Mouse (Mus musculus) bone marrow, adult 2 months (tissue): ENCODE data around the gene Svopl. TPM values are rescaled to one million over a fixed set of nuclear protein-coding genes. Genes with fewer than 3 reads are reported as not detected.

ENCODE experiments used
- H3K27ac ChIP-seq: fragments of 200-500 bp; 2 replicates; pipeline ENCODE4 v1.5.1; 2012; ENCODE audit warnings: low read depth, mild to moderate bottlenecking, control low read depth, inconsistent platforms, low read length; ENCODE audit not compliant: control insufficient read depth, poor library complexity, insufficient read depth
- H3K4me1 ChIP-seq: fragments of 200-500 bp; 2 replicates; pipeline ENCODE4 v1.6.1; 2011; ENCODE audit warnings: low read length; ENCODE audit not compliant: control insufficient read depth, insufficient read depth
- H3K4me3 ChIP-seq: fragments of 200-500 bp; replicated peaks from 2 replicates; pipeline ENCODE3; 2011; ENCODE audit warnings: mild to moderate bottlenecking, low read depth, low read length, control low read depth; ENCODE audit not compliant: control insufficient read depth
- CTCF ChIP-seq: fragments of 200-500 bp; IDR thresholded peaks from 2 replicates; pipeline ENCODE4 v1.5.1; 2011; ENCODE audit warnings: low read length, control low read depth; ENCODE audit not compliant: control insufficient read depth, insufficient read depth
- POLR2A ChIP-seq: fragments of 200-500 bp; IDR thresholded peaks from 2 replicates; pipeline ENCODE4 v1.6.1; 2011; ENCODE audit warnings: low read depth, mild to moderate bottlenecking, control low read depth, low read length, borderline replicate concordance; ENCODE audit not compliant: control insufficient read depth
- WGBS: fragments of 180-500 bp; shearing (Covaris S2); methylation state at CpG from one replicate; pipeline ENCODE4 v1.1.7; 2018; 5-methylcytosine and 5-hydroxymethylcytosine counted together
- polyA plus RNA-seq: library from polyadenylated mRNA; stranded (reverse); fragments of >200 nt; gene quantifications from 2 replicates; pipeline ENCODE4 v1.2.4, GENCODE M21; 2011; ENCODE audit warnings: low replicate concordance; ENCODE audit not compliant: missing spikeins, insufficient read depth, insufficient read length

Gene Svopl
- polyA plus RNA-seq, 1 experiment, result not detected

DNA sequence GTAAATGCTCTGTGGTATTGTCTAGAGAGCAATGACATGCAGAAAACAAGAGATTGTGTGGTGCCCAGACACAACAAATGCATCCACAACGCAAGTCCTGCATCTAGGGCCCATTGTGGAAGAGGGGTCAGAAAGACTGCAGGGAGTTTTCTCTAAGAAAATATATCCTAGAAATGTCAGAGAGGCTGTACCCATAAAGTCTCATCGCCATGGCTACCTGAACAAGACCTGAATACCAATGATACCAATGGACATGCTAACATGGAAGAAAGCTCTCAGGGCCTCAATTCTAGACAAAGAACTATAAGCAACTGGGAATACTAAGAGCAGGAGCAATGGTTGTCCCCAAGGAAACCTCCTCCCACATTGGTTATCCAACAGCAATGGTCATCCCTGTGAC, 34.0 kb downstream of the Svopl start:
- no peaks in the 10 kb centered on the region for H3K4me1 ChIP-seq
- WGBS, result 81% methylated on average over 2 of the region's 2 CpGs
- TF ChIP-seq POLR2A (no peak), CTCF (no peak)

DNA sequence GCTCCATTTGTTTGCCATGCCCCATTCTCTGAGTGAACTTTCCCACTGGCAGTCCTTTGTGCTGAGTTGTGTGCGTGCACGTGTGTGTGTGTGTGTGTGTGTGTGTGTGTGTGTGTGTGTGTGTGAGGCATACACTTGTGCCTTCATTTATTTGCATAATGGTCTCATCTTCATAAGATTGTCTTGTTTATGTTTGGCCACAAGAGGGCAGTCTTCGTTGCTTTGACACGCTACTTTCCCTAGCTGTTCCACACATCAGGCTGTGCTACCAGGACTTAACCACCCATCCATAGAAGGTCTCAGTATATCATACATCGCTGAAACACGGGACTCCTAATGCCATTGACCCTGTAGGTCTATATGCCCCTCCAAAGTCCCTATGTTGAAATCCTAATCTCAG, 39.3 kb downstream of the Svopl start:
- Histone ChIP-seq H3K4me3 (no peak overlapping the region), H3K27ac (no peak overlapping the region), H3K4me1 (no peaks in the 10 kb centered on the region)
- WGBS, result 10% methylated on average over 6 of the region's 6 CpGs
- peak; percentile 59 for TF ChIP-seq CTCF
- no peak for TF ChIP-seq POLR2A

More for the DNA sequence above, 34.0 kb downstream of the Svopl start:
- Histone ChIP-seq H3K4me3 (no peak overlapping the region), H3K27ac (no peak overlapping the region)

DNA sequence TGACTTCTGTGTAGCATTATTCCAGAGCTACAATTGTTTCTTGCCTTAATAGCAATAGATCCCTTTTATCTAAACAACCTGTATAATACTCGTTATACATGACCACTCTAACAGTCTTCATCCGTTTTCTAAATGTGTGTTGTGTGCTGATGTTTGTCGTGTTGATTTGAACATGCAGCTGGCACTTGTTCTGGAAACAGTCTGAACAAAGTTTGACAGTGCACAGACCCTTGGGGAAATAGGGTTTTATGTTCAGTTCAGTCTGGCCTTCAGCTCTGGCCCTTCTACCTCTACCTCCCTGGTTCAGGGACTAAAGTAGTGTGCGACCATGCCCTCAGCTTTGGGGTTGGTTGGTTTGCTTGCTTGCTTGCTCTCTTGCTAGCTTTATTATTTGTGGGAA, 79.4 kb downstream of the Svopl start:
- no peaks in the 10 kb centered on the region; the same call in 1 of the 2 replicates for H3K4me1 ChIP-seq
- no peak overlapping the region for H3K27ac ChIP-seq
- WGBS, result 86% methylated on average over 4 of the region's 4 CpGs
- no peak overlapping the region for H3K4me3 ChIP-seq
- TF ChIP-seq CTCF, result no peak
- no peak for TF ChIP-seq POLR2A

DNA sequence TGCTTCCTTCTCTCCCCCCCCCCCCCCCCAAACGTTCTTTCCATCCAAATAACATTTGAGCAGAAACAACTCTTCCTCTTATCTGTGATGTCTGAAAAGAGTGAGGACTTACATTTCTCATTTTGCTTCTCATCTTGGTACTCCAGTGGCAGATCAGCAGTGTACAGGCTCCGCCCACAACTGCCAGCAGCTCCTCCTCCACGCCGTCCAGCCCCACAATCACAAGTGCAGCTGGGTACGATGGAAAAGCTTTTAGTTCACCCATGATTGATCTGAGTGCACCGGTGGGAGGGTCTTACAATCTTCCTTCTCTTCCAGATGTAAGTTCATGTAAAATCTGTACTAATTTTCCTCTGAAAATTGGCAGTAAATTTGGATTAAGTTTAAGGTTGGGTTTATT, 95.5 kb downstream of the Svopl start:
- Histone ChIP-seq H3K4me1 (no peaks in the 10 kb centered on the region), H3K4me3 (no peak overlapping the region), H3K27ac (no peak overlapping the region)
- no peak for TF ChIP-seq POLR2A
- no peak for TF ChIP-seq CTCF
- WGBS, result 90% methylated on average over 6 of the region's 6 CpGs

DNA sequence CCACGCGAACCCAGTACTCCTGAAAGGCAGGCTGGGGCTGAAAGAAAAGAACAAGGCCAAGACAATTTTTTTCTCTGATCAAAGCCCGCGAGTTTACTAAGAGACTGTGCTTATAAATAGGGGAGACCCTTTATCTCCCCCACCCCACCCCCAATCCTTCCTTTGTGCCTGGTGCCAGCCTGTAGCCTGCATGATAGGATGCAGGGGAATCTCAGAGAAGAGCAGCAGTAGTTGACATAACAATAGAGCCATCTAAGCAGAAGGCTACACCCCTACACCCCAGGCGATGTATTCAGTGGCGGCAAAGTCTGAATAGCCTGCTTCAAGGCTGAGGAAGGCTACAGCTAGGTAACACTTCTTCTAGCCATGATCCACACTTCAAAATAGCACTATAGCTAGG, 110.3 kb downstream of the Svopl start:
- Histone ChIP-seq H3K27ac (no peak overlapping the region), H3K4me3 (no peak overlapping the region), H3K4me1 (no peaks in the 10 kb centered on the region; the same call in 1 of the 2 replicates)
- 90% methylated on average over 6 of the region's 6 CpGs for WGBS
- TF ChIP-seq POLR2A, result no peak

Other genes starting within 250 kb of the Svopl start
- 10.7 and 19.7 TPM in 2 replicates for gene Trim24, start 176.2 kb downstream of the Svopl start, polyA plus RNA-seq
- not detected in 2 replicates for gene Tmem213, start 62.3 kb upstream of the Svopl start, polyA plus RNA-seq
- not detected in 2 replicates for gene Atp6v0a4, start 77.6 kb upstream of the Svopl start, polyA plus RNA-seq
- 0.55 and 1.6 TPM in 2 replicates for gene D630045J12Rik, start 207.0 kb upstream of the Svopl start, polyA plus RNA-seq